Mouse (Mus musculus) limb, embryonic 13.5 days (tissue): ENCODE data around the gene Arhgef3. TPM values are rescaled to one million over a fixed set of nuclear protein-coding genes. Genes with fewer than 3 reads are reported as not detected.

Source experiments
- ATAC-seq: fragments of 200-750 bp; cut with Nextera tagmentation; 2 replicates; pipeline ENCODE4 v1.8.0; 2017; ENCODE audit warnings: low read depth, moderate number of reproducible peaks, moderate TSS enrichment; ENCODE audit not compliant: low FRiP score
- H3K27ac ChIP-seq: fragments of 300-500 bp; sonication (generic); 2 replicates; pipeline ENCODE4 v1.5.1; 2015; ENCODE audit warnings: inconsistent platforms, mild to moderate bottlenecking, moderate library complexity
- H3K27me3 ChIP-seq: fragments of 300-500 bp; sonication (generic); 2 replicates; pipeline ENCODE4 v1.6.1; 2015; ENCODE audit warnings: mild to moderate bottlenecking, inconsistent platforms
- H3K36me3 ChIP-seq: fragments of 300-500 bp; sonication (generic); 2 replicates; pipeline ENCODE4 v1.6.1; 2015; ENCODE audit warnings: inconsistent platforms, mild to moderate bottlenecking, moderate library complexity
- H3K4me1 ChIP-seq: fragments of 300-500 bp; sonication (generic); 2 replicates; pipeline ENCODE4 v1.6.1; 2015; ENCODE audit warnings: inconsistent platforms
- H3K4me2 ChIP-seq: fragments of 300-500 bp; sonication (generic); replicated peaks from 2 replicates; pipeline ENCODE4 v1.6.1; 2015; ENCODE audit warnings: inconsistent platforms, mild to moderate bottlenecking, moderate library complexity
- H3K4me3 ChIP-seq: fragments of 300-500 bp; sonication (generic); 2 replicates; pipeline ENCODE4 v1.5.1; 2015; ENCODE audit warnings: moderate library complexity, mild to moderate bottlenecking, inconsistent platforms
- H3K9ac ChIP-seq: fragments of 300-500 bp; sonication (generic); 2 replicates; pipeline ENCODE4 v1.6.1; 2015; ENCODE audit warnings: mild to moderate bottlenecking, inconsistent platforms
- H3K9me3 ChIP-seq: fragments of 300-500 bp; sonication (generic); 2 replicates; pipeline ENCODE4 v1.6.1; 2016; ENCODE audit warnings: inconsistent platforms
- WGBS: fragments of 180-500 bp; shearing (Covaris S2); methylation state at CpG from one replicate; pipeline ENCODE4 v1.1.7; 2015; 5-methylcytosine and 5-hydroxymethylcytosine counted together
- polyA plus RNA-seq: library from polyadenylated mRNA; unstranded; fragments of >200 nt; fragmentation: Nextera tagmentation; extraction: Ambion mirVana; gene quantifications from 2 replicates; pipeline ENCODE4 v1.2.1, GENCODE M21; 2015

Gene Arhgef3
- polyA plus RNA-seq, 1 experiment from 2014 or later = 24.1 TPM

DNA sequence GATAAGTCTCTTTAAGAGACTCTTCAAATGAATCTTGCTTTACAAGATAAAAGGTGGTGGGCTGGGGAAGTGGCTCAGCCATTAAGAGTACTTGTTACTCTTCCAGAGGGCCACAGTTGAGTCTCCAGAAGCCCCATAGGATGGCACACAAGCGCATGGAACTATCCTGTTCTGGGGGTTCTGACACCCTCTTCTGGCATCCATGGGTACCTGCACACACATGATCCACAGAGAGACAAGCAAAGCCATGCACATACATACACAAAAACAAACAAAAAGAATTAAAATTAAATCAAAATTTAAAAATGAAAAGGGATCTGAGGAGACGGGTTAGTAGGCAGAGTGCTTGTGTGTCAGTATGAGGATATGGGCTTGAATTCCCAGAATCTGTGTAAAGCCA is 278.0 kb downstream of the Arhgef3 start:
- H3K36me3 ChIP-seq = peaks cover 29% of the 10 kb centered on the region
- H3K27ac ChIP-seq = no peak overlapping the region
- no peak overlapping the region for H3K4me3 ChIP-seq
- 89% methylated on average over 2 of the region's 2 CpGs for WGBS
- H3K27me3 ChIP-seq = no peaks in the 10 kb centered on the region
- no peaks in the 10 kb centered on the region for H3K9me3 ChIP-seq
- no peak overlapping the region for H3K9ac ChIP-seq
- H3K4me2 ChIP-seq = no peak overlapping the region
- H3K4me1 ChIP-seq = no peaks in the 10 kb centered on the region
- ATAC-seq = no peak

DNA sequence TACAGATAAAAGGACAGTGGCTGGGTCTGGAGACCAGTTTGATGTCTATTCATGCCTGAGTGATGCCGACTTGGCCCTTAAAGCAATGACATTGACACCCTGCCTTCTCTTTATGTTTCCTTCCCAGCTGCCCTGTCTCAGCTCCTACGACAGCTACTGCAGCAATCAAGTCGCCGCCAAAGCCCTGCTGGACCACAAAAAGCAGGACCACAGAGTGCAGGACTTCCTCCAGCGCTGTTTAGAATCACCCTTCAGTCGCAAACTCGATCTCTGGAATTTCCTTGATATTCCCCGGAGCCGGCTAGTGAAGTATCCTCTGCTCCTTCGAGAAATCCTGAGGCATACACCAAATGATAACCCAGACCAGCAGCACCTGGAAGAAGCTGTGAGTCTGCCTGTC is 279.1 kb downstream of the Arhgef3 start:
- Histone ChIP-seq H3K27me3 (no peaks in the 10 kb centered on the region), H3K27ac (no peak overlapping the region), H3K4me3 (no peak overlapping the region), H3K9ac (no peak overlapping the region), H3K4me2 (no peak overlapping the region), H3K9me3 (no peaks in the 10 kb centered on the region), H3K36me3 (peaks cover 40% of the 10 kb centered on the region), H3K4me1 (no peaks in the 10 kb centered on the region)
- ATAC-seq = no peak
- WGBS = 47% methylated on average over 10 of the region's 10 CpGs

DNA sequence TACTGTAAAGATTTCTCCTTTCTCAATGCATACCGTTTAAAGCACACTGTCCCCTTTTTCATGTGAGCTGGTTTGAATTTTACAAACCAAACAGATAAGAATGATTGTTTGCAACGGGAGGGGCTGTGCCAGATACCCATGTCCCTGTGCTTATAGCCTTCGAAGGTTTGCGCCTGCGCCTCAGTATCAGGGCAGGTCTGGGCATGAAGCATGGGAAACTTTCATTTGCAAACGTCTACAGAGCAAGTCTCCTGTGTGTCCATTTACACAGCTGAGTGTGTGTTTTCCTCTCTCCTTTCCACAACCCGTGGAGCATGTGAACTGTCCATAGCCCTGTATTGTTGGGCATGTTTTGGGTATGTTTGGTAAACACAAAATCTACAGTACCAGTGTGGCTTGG is 281.7 kb downstream of the Arhgef3 start:
- WGBS = 71% methylated on average over 7 of the region's 7 CpGs
- no peaks in the 10 kb centered on the region for H3K4me1 ChIP-seq
- no peak overlapping the region for H3K4me2 ChIP-seq
- H3K9me3 ChIP-seq = no peaks in the 10 kb centered on the region
- H3K4me3 ChIP-seq = no peak overlapping the region
- ATAC-seq = no peak
- H3K9ac ChIP-seq = no peak overlapping the region
- H3K27ac ChIP-seq = no peak overlapping the region
- peaks cover 61% of the 10 kb centered on the region for H3K36me3 ChIP-seq
- H3K27me3 ChIP-seq = no peaks in the 10 kb centered on the region

DNA sequence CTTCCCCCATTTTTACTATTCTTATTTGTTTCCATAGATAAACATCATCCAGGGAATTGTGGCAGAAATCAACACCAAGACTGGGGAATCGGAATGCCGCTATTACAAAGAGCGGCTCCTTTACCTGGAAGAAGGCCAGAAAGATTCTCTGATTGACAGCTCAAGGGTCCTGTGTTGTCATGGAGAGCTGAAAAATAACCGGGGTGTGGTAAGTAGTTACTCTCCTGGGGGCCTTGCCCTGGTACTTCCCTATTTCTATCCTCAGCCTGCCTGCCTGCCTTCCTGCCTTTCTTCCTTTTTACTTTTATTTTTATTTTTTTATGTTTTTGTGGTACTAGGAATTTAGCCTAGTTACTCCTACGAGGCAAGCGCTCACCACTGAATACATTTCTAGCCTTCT is 282.8 kb downstream of the Arhgef3 start:
- H3K4me3 ChIP-seq = no peak overlapping the region
- no peak for ATAC-seq
- no peaks in the 10 kb centered on the region for H3K4me1 ChIP-seq
- H3K27ac ChIP-seq = no peak overlapping the region
- no peak overlapping the region for H3K4me2 ChIP-seq
- no peaks in the 10 kb centered on the region for H3K27me3 ChIP-seq
- 87% methylated on average over 6 of the region's 6 CpGs for WGBS
- no peaks in the 10 kb centered on the region for H3K9me3 ChIP-seq
- peaks cover 72% of the 10 kb centered on the region for H3K36me3 ChIP-seq
- H3K9ac ChIP-seq = no peak overlapping the region

DNA sequence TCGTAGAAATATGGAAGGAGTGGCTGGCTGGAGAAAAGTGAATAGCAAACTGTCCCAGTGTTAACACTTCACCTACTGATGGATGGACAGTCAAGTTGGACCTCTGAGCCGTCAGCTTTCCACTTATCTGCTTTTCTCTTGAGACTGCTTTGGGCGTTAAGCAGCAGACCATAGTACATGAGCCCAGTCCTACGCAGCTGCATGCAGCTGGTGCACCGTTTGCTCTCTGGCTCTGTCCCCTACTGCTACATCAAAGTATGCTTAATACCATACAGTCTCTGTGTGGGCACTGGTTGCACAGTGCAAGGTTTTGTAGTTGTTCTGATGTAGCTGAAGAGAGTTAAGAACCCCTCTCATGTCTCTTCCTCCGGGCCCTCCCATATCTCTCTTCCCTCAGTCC is 285.8 kb downstream of the Arhgef3 start:
- no peak for ATAC-seq
- H3K36me3 ChIP-seq = peaks cover 74% of the 10 kb centered on the region
- H3K9me3 ChIP-seq = no peaks in the 10 kb centered on the region
- H3K9ac ChIP-seq = no peak overlapping the region
- no peak overlapping the region for H3K27ac ChIP-seq
- no peaks in the 10 kb centered on the region for H3K27me3 ChIP-seq
- H3K4me2 ChIP-seq = no peak overlapping the region
- no peak overlapping the region for H3K4me3 ChIP-seq
- WGBS = 81% methylated on average over 6 of the region's 6 CpGs
- H3K4me1 ChIP-seq = no peaks in the 10 kb centered on the region

DNA sequence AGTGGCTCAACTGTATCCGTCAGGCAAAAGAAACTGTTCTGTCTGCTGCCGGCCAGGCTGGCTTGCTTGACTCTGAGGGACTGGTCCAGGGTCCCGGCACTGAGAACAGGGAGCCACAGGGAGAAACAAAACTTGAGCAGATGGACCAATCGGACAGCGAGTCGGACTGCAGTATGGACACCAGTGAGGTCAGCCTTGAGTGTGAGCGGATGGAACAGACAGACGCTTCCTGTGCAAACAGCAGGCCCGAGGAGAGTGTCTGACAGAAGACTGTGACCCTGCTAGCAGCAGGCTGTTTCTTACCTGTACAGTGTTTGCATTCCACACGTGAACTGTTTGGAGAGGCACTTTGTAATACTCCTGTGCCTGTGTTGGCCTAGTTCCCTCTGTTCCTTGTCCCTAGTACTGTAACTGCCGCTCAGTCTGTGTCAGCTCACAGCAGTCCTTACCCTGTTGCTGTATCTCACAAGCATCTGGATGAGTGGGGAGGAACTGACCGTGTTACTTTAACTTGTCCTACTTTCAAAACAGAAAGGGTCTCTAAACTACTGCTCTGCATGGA is 287.1 kb downstream of the Arhgef3 start:
- peaks cover 66% of the 10 kb centered on the region for H3K36me3 ChIP-seq
- no peak overlapping the region for H3K4me2 ChIP-seq
- ATAC-seq = no peak
- no peak overlapping the region for H3K9ac ChIP-seq
- no peaks in the 10 kb centered on the region for H3K9me3 ChIP-seq
- H3K27me3 ChIP-seq = no peaks in the 10 kb centered on the region
- 85% methylated on average over 12 of the region's 12 CpGs for WGBS
- H3K4me3 ChIP-seq = no peak overlapping the region
- no peaks in the 10 kb centered on the region for H3K4me1 ChIP-seq
- no peak overlapping the region for H3K27ac ChIP-seq

DNA sequence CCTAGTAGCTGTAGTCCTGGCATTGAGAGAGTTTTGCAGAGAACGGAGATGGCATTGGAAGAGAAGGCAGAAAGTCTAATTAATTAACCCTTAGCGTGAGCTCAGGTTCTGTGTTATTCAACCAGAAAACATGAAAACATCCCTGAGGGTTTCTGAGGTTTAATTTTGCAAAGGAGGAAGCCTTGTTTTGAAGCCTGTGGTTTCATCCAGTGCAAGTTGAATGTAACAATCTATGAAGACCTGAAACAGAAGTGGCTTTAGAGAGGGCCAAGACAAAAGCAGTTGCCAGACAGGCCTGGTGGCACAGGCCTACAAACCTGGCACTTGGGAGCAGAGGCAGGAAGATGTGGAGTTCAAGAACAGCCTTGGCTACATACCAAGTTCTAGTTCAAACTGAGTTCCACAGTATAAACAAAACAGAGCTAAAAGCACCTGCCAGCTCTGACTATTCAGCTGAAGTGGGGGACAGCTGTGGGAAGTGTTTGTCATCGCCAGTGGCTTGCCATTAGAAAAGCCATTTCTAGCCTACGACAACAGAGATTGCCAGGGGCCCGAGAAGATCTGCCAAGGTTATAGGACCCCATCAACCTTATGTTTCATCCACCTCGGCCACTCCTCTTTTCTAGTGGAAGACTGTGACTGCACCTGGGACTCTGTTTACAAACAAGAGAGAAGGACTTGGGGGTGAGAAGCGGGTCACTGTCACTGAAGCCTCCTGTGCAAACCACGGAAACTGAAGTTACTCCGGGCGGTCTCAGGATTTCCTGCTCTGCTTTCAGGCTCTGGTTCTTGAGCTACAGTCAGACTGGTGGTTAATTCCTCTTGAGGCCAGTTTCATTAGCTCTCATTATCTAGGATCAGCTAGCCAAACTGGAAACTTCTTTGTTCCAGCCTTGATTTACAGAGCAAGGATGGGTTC is 287.9 kb downstream of the Arhgef3 start:
- 80% methylated on average over 10 of the region's 10 CpGs for WGBS
- Histone ChIP-seq H3K36me3 (peaks cover 59% of the 10 kb centered on the region), H3K27me3 (no peaks in the 10 kb centered on the region), H3K4me2 (no peak overlapping the region), H3K4me3 (no peak overlapping the region), H3K9ac (no peak overlapping the region), H3K27ac (no peak overlapping the region), H3K9me3 (no peaks in the 10 kb centered on the region), H3K4me1 (no peaks in the 10 kb centered on the region)
- ATAC-seq = no peak

DNA sequence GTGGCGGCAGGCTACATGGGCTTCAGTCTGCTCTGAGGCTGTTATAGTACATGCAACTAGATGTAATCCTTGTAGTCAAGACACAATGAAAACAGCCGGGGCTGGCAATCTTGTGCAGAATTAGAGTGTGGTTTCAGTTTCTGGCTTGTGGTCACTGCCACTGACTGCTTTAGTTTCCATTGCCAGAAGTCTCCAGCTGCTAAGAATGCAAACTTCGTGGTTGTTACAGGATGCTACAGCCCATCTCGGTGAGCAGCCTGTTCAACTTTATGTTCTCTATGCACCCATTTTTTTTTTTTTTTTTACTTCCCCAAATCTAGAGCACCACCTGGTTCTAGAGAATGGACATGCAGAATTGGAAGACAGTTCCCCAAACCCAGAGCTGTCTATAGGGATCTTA is 290.8 kb downstream of the Arhgef3 start:
- Histone ChIP-seq H3K36me3 (peaks cover 31% of the 10 kb centered on the region), H3K4me1 (no peaks in the 10 kb centered on the region), H3K4me3 (no peak overlapping the region), H3K9me3 (0 out of 2 replicates have a peak, but pooled peaks cover 9% of the 10 kb centered on the region), H3K27me3 (no peaks in the 10 kb centered on the region), H3K27ac (no peak overlapping the region), H3K9ac (no peak overlapping the region), H3K4me2 (no peak overlapping the region)
- 85% methylated on average over 4 of the region's 4 CpGs for WGBS
- ATAC-seq = no peak

DNA sequence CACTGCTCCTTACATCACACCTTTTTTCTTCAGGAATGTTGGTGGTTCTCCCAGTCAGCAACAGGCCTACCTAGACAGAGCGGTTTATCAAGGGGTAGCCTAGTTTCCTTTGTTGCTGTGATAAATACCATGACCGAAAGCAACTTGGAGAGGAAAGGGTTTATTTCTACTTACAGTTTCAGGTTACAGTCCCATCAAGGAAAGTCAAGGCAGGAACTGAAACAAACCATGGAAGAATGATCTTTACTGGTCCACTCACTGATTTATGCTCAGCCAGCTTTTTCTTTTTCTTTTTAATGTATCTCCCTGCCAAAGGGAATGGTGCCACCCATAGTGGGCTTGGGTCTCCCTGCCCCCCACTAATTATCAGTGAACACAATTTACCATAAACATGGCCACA is 291.2 kb downstream of the Arhgef3 start:
- no peak overlapping the region for H3K9ac ChIP-seq
- no peaks in the 10 kb centered on the region for H3K27me3 ChIP-seq
- WGBS = 95% methylated on average over 2 of the region's 2 CpGs
- peaks cover 26% of the 10 kb centered on the region for H3K36me3 ChIP-seq
- no peak overlapping the region for H3K4me3 ChIP-seq
- H3K4me2 ChIP-seq = no peak overlapping the region
- 0 out of 2 replicates have a peak, but pooled peaks cover 9% of the 10 kb centered on the region for H3K9me3 ChIP-seq
- no peak for ATAC-seq
- no peak overlapping the region for H3K27ac ChIP-seq
- no peaks in the 10 kb centered on the region for H3K4me1 ChIP-seq

DNA sequence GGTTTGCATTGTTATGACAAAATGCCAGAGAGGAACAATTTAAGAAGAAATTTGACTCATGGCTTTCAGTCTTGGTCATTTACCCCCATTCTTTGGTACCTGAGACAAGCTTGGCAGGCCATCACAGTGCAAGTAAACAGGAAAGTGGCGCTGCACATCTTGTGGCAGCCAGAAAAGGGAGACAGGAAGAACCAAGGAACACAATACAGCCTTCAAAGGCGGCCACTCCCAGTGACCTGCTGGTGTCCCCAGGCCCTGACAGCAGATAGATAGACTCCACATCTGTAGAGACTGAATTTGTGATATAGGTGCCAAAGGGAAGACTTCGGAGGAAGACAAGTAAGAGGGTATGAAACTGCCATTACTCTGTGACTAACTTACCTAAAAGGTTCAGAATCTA is 293.5 kb downstream of the Arhgef3 start:
- Histone ChIP-seq H3K4me3 (no peak overlapping the region), H3K4me1 (0 out of 2 replicates have a peak, but pooled peaks cover 3% of the 10 kb centered on the region), H3K9ac (no peak overlapping the region), H3K9me3 (0 out of 2 replicates have a peak, but pooled peaks cover 9% of the 10 kb centered on the region), H3K27me3 (no peaks in the 10 kb centered on the region), H3K4me2 (no peak overlapping the region), H3K36me3 (peaks cover 10% of the 10 kb centered on the region), H3K27ac (no peak overlapping the region)
- 92% methylated on average over 3 of the region's 3 CpGs for WGBS
- ATAC-seq = no peak

DNA sequence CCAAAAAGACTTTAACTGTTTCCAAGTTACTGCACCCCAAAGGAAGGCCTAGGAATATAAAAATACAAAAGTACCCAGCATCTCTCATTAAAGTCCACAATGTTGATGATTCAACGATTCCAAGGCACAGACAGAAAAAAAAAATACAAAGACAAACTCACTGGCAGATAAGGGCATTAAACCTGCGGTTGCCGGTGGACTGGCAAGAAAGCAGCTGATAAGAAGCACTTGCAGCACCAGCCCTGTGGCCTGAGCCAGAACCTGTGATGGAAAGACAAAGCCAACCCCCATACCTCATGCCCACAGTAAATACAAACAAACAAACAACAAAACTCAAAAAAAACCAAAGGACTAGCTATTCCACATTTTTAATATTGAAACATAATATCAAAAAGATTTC is 295.0 kb downstream of the Arhgef3 start:
- no peak overlapping the region for H3K4me2 ChIP-seq
- 0 out of 2 replicates have a peak, but pooled peaks cover 9% of the 10 kb centered on the region for H3K9me3 ChIP-seq
- H3K36me3 ChIP-seq = no peaks in the 10 kb centered on the region
- no peak overlapping the region for H3K4me3 ChIP-seq
- WGBS = 92% methylated on average over 3 of the region's 3 CpGs
- no peak for ATAC-seq
- no peak overlapping the region for H3K9ac ChIP-seq
- H3K4me1 ChIP-seq = 0 out of 2 replicates have a peak, but pooled peaks cover 3% of the 10 kb centered on the region
- no peak overlapping the region for H3K27ac ChIP-seq
- no peaks in the 10 kb centered on the region for H3K27me3 ChIP-seq

DNA sequence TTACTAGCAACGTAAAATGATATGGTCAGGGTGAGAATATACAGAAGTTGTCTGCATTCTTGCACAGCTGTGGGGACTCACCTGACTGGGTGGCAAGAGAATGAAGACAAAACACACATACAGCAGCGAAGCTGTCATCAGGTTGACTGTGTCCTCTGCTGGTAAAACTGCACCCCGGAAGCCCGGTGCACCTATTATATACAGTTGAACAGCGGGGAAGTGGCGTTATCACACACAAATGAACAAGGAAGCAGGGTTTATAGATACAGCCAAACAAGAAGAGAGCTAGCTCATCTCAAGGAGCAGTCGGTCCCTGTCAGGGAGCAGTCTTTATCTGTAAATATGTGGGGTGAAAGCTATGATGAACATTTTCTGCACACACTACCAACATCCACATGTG is 296.8 kb downstream of the Arhgef3 start:
- 81% methylated on average over 7 of the region's 7 CpGs for WGBS
- Histone ChIP-seq H3K4me1 (0 out of 2 replicates have a peak, but pooled peaks cover 3% of the 10 kb centered on the region), H3K27me3 (no peaks in the 10 kb centered on the region), H3K4me2 (no peak overlapping the region), H3K36me3 (no peaks in the 10 kb centered on the region), H3K9me3 (0 out of 2 replicates have a peak, but pooled peaks cover 9% of the 10 kb centered on the region), H3K27ac (no peak overlapping the region), H3K9ac (no peak overlapping the region), H3K4me3 (no peak overlapping the region)
- ATAC-seq = no peak
